Comparison of ENCODE assay signal across 22 mouse cellular contexts in genomic region chr16:58663816-58664215, GRCm38 (mm10). TPM values are rescaled to one million over a fixed set of nuclear protein-coding genes. Genes with fewer than 3 reads are reported as not detected.
"Had no signal": no experiment of that assay in that cellular context is flagged by ENCODE, and none has a peak within 500 bp of the region (broad histone marks: within the 10 kb centered on the region; RNA-seq: fewer than 3 reads in every experiment).

No protein-coding gene starts in this region.

- H3K4me3 ChIP-seq: limb, embryonic 15.5 days; lung, embryonic 15.5 days; megakaryocyte, embryonic 14.5 days; midbrain, embryonic 12.5 days; neural tube, embryonic 13.5 days; stomach, embryonic 15.5 days had no signal

- H3K27me3 ChIP-seq: limb, embryonic 15.5 days; lung, embryonic 15.5 days; megakaryocyte, embryonic 14.5 days; midbrain, embryonic 12.5 days; neural tube, embryonic 13.5 days; stomach, embryonic 15.5 days had no signal

- H3K4me2 ChIP-seq: limb, embryonic 15.5 days; lung, embryonic 15.5 days; midbrain, embryonic 12.5 days; neural tube, embryonic 13.5 days; stomach, embryonic 15.5 days had no signal

- H3K9me3 ChIP-seq: limb, embryonic 15.5 days; lung, embryonic 15.5 days; megakaryocyte, embryonic 14.5 days; midbrain, embryonic 12.5 days; neural tube, embryonic 13.5 days; stomach, embryonic 15.5 days had no signal

- H3K9ac ChIP-seq: limb, embryonic 15.5 days; lung, embryonic 15.5 days; midbrain, embryonic 12.5 days; neural tube, embryonic 13.5 days; stomach, embryonic 15.5 days had no signal

- DNase-seq: kidney, adult 11 months; kidney, postnatal 10 days; layer of hippocampus, postnatal 36 days; left cerebral cortex, postnatal 4 days; lung, postnatal 14 days; right cerebral cortex, postnatal 14 days; thymus, postnatal 36 days had no signal

- H3K4me1 ChIP-seq: limb, embryonic 15.5 days; lung, embryonic 15.5 days; midbrain, embryonic 12.5 days; neural tube, embryonic 13.5 days; stomach, embryonic 15.5 days had no signal

- H3K36me3 ChIP-seq: limb, embryonic 15.5 days; lung, embryonic 15.5 days; midbrain, embryonic 12.5 days; neural tube, embryonic 13.5 days; stomach, embryonic 15.5 days had no signal

- H3K27ac ChIP-seq: hindbrain, postnatal 0 days; limb, embryonic 15.5 days; lung, embryonic 15.5 days; macrophage; midbrain, embryonic 12.5 days; neural tube, embryonic 13.5 days; stomach, embryonic 15.5 days had no signal

RNA-seq across cellular contexts. Expression of gene E330017A01Rik, which starts 25.3 kb away (rescaled TPM):
- total RNA-seq: hindbrain, postnatal 0 days; layer of hippocampus, postnatal 36 days; left cerebral cortex, adult 8-10 months; left cerebral cortex, postnatal 4 days had no signal
- polyA plus RNA-seq: hindbrain, postnatal 0 days; intestine, embryonic 14.5 days; large intestine, adult 2 months; limb, embryonic 15.5 days; lung, embryonic 15.5 days; macrophage; midbrain, embryonic 12.5 days; midbrain, embryonic 16.5 days; spleen, adult 2 months; stomach, embryonic 15.5 days; thymus, postnatal 0 days had no signal

RNA-seq across cellular contexts. Expression of gene Gm813, which starts 47.0 kb away (rescaled TPM):
- total RNA-seq: hindbrain, postnatal 0 days; layer of hippocampus, postnatal 36 days; left cerebral cortex, adult 8-10 months; left cerebral cortex, postnatal 4 days had no signal
- polyA plus RNA-seq: hindbrain, postnatal 0 days; intestine, embryonic 14.5 days; kidney, embryonic 14.5 days; large intestine, adult 2 months; limb, embryonic 15.5 days; lung, embryonic 15.5 days; macrophage; midbrain, embryonic 12.5 days; midbrain, embryonic 16.5 days; neural tube, embryonic 13.5 days; spleen, adult 2 months; stomach, embryonic 15.5 days; thymus, postnatal 0 days had no signal

RNA-seq across cellular contexts. Expression of gene Gpr15, which starts 55.1 kb away (rescaled TPM):
- total RNA-seq: layer of hippocampus, postnatal 36 days; left cerebral cortex, adult 8-10 months; left cerebral cortex, postnatal 4 days had no signal
- polyA plus RNA-seq: hindbrain, postnatal 0 days; intestine, embryonic 14.5 days; kidney, embryonic 14.5 days; limb, embryonic 15.5 days; macrophage; neural tube, embryonic 13.5 days had no signal
